Mouse (Mus musculus) left cerebral cortex, postnatal 4 days (tissue): ENCODE measurements around the gene Ficd. TPM values are rescaled to one million over a fixed set of nuclear protein-coding genes. Genes with fewer than 3 reads are reported as not detected.
"Not testable (repeated sequence)": the region's sequence is repeated elsewhere in the genome, so short reads cannot be mapped to it uniquely, and the experiment has no call there.

Experiments used
- DNase-seq: peaks from one replicate; pipeline ENCODE4 v3.0.0-alpha.2; 2022
- intact Hi-C: fragments of 180-260 bp; cut with DNase I; formaldehyde crosslinking; loops from one replicate; pipeline ENCODE4 v1.15.1; 2025
- total RNA-seq, 2 experiments: library from RNA; stranded (reverse); gene quantifications; 2 replicates each; pipeline ENCODE4 v1.2.3; 2021

Ficd gene
- total RNA-seq, 2 experiments from 2014 or later, result 5.7 to 7.8 TPM

- intact Hi-C loops, result loop anchor here (5.0 to 10.0 kb wide), 2 partner anchors 46 to 173 kb away; no protein-coding TSS in a partner anchor
- DNase-seq, result peak; percentile 87
Observed at GRCm38 (mm10) chr5:113771213-113772162, 35.9 kb downstream of the Ficd start.

DNA sequence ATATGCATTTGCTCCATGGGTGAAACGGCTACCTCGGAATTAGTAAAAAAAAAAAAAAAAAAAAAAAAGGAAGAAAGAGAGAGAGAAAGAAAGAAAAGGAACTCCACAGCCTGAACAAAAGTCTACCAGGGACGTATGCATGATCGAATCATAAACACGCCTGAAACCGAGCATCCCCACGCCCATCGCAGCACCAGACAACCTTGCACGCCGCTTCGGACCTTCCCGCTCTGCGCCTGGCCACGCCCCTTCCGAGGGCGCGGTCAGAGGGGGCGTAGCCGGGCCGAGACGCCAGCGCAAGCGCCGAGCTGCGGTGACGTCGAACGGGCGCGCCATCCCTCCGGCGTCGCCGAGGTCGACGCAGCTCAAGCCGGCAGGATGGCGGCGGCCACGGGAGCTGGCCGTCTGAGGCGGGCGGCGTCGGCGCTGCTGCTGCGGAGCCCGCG lies 36.9 kb downstream of the Ficd start, which contains the start of the genes Sart3 and Iscu:
Gene Sart3, minus strand, starts transcription at position 61 of the 446 bp plus-strand sequence.
Gene Iscu, plus strand, starts transcription at position 299 of the 446 bp plus-strand sequence.
- DNase-seq, result peak; percentile 96
- intact Hi-C loops, result loop anchor here (5.0 to 10.0 kb wide), 2 partner anchors 45 to 172 kb away; no protein-coding TSS in a partner anchor

- intact Hi-C loops, result loop anchor here (5.0 to 10.0 kb wide), 2 partner anchors 44 to 172 kb away; no protein-coding TSS in a partner anchor
- no peak for DNase-seq
Observed at GRCm38 (mm10) chr5:113772905-113773519, 37.4 kb downstream of the Ficd start.

DNA sequence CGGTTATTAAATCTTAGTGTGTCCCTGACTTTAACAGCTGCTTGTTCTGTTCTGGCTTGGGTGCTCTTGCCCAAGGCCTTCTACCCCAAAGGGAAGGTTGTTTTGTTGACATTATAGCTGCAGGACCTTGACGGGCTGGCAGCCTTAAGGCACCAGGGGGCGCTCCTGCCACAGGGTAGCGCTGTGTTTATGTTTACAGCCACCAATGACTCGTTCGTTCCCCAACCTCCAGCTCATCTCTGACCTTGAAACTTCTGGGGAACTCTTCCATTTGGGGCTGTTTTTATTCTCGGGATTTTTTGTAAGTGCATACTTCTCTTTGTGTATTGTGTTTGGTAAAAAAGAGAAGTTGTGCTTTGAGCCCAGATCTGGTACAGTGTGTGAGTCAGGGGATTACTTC lies 38.1 kb downstream of the Ficd start:
- intact Hi-C loops, result loop anchor here (5.0 to 10.0 kb wide), 2 partner anchors 44 to 171 kb away; no protein-coding TSS in a partner anchor
- peak; percentile 88 for DNase-seq

DNA sequence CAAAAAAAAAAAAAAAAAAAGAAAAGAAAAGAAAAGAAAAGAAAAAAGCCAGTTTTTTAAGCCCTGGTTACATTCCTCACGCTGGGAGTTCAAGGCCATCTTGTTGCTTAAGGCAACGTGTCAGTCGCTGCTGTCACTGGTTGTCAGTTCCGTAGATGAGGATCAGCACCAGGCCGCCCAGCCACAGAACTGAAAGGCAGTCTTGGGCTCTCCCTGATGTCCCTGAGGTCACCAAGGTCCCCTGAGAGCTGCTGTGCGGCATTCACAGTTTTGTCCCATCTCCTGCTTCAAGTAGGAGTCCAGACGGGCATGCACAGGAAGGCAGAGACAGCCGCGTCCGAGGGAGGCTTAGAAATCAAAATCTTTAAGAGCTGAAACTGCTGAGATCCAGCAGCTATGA lies 40.0 kb downstream of the Ficd start:
- intact Hi-C loops, result loop anchor here (10.0 kb wide), 1 partner anchor 169 kb away; no protein-coding TSS in a partner anchor
- no peak for DNase-seq

- intact Hi-C loops, result loop anchor here (10.0 kb wide), 1 partner anchor 168 kb away; no protein-coding TSS in a partner anchor
- DNase-seq, result no peak
Observed at GRCm38 (mm10) chr5:113776128-113776895, 40.7 kb downstream of the Ficd start.

GRCm38 (mm10) chr5:113776896-113777226 lies 41.3 kb downstream of the Ficd start:
- no peak for DNase-seq
- intact Hi-C loops, result loop anchor here (10.0 kb wide), 1 partner anchor 168 kb away; no protein-coding TSS in a partner anchor

- intact Hi-C loops, result loop anchor here (10.0 kb wide), 1 partner anchor 167 kb away; no protein-coding TSS in a partner anchor
- DNase-seq, result not testable (repeated sequence)
Observed at GRCm38 (mm10) chr5:113777728-113778127, 42.1 kb downstream of the Ficd start.

GRCm38 (mm10) chr5:113779569-113779968 lies 44.0 kb downstream of the Ficd start:
- DNase-seq, result no peak
- intact Hi-C loops, result loop anchor here (10.0 kb wide), 1 partner anchor 165 kb away; no protein-coding TSS in a partner anchor

DNA sequence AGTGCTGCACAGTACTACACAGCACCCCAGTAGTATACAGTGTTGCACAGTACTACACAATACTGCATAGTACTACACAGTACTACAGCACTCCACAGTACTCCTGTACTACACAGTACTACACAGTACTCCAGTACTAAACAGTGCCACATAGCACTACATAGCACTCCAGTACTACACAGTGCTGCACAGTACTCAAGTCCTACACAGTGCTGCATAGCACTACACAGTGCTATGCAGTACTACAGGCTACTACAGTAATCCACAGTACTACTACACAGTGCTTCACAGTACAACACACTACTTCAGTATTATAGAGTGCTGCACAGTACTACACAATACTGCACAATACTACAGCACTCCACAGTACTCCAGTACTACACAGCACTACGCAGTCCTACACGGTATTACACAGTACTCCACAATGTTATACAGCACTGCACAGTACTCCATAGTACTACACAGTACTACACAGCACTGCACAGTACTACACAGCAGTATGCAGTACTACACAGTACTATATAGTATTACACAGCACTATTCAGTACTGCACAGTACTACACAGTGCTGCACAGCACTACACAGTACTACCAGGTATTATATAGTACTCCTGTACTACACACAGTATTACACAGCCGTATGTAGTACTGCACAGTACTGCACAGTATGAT lies 44.6 kb downstream of the Ficd start:
- intact Hi-C loops, result no loop called here
- DNase-seq, result no peak

GRCm38 (mm10) chr5:113780763-113781162 lies 45.2 kb downstream of the Ficd start:
- intact Hi-C loops, result no loop called here
- DNase-seq, result no peak

GRCm38 (mm10) chr5:113781254-113781653 lies 45.7 kb downstream of the Ficd start:
- no peak for DNase-seq
- intact Hi-C loops, result no loop called here

GRCm38 (mm10) chr5:113781875-113782274 lies 46.3 kb downstream of the Ficd start:
- intact Hi-C loops, result no loop called here
- DNase-seq, result no peak

DNA sequence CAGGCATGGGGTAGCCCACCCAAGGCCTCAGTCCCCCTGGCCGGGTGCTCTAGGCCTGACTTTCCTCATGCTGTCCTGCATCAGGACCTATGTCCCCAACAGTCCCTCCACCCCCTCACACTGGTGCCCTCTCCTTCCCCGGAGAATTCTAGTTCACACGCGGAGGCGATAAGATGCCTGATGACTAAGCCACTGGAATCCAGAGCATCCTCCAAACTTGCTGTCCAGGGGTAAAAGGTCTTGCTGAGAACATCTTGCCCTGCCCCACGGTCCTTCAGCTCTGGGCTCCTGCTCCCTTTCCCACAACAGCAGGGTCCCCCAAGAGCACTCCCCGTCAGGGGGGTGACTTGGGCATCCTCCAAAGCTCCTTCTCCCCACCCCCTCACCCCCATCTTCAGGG lies 47.0 kb downstream of the Ficd start:
- intact Hi-C loops, result no loop called here
- DNase-seq, result no peak

DNA sequence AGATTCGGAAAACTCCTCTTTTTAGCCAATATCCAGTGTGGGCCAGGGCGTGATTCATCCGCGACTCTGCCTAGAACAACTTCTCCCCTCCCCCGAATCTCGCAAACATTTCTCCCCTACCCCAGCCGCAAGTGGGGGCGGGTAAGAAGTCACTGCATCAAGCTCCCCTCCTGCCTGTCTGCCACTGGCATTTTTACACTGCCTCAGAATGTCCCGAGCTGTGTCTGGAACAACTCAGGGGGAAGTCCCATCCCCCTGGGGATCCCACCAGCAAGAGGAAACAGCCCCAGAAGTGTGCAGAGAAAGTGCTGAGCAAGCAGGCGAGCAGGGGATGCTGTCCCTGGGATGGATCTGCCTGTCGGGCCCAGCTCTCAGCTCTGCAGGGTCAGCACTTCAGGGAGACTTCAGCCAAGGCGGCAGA lies 48.0 kb downstream of the Ficd start:
- no peak for DNase-seq
- intact Hi-C loops, result no loop called here

GRCm38 (mm10) chr5:113784104-113784503 lies 48.5 kb downstream of the Ficd start:
- intact Hi-C loops, DNase-seq: not testable (repeated sequence)

DNA sequence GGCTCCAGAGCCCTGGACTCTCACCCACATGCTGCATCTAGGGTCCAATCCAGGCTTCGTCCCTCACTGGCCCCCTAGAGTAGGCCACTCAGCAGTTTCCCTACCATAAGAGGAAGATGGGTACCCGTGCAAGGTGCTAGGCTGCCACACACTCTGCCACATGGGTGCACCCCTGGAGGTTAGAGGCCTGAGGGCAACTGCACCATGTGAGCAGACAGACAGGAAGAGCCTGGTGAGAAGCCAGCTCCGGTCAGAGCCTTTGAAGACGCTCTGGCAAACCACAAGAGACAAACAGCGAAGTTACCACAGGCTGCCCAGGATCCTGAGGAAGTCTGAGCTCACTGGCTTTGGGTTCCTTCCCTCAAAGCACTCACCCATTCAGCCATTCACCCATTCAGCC lies 51.4 kb downstream of the Ficd start:
- no peak for DNase-seq
- intact Hi-C loops, result no loop called here

- intact Hi-C loops, result no loop called here
- DNase-seq, result no peak
Observed at GRCm38 (mm10) chr5:113788645-113789044, 53.0 kb downstream of the Ficd start.

- intact Hi-C loops, result no loop called here
Observed at GRCm38 (mm10) chr5:113789075-113789788, 53.6 kb downstream of the Ficd start.

More at GRCm38 (mm10) chr5:113789075-113789788, 53.6 kb downstream of the Ficd start:
- DNase-seq, result no peak
